Mouse (Mus musculus) liver, adult 2 months (tissue): ENCODE measurements at regions not wholly inside any gene's neighbourhood (a gene's known extent, or its start where the extent isn't known, plus 50 kb on each side); places are given as distances from the start of the nearest gene placed in this dataset.

Source experiments
- CTCF ChIP-seq: fragments of 200-500 bp; IDR thresholded peaks from 2 replicates; pipeline ENCODE4 v1.5.1; 2011; ENCODE audit warnings: low read depth, low read length, control low read depth
- POLR2A ChIP-seq: fragments of 200-500 bp; IDR thresholded peaks from 2 replicates; pipeline ENCODE4 v1.6.1; 2011; ENCODE audit warnings: low read length, control low read depth; ENCODE audit not compliant: insufficient read depth; ENCODE audit errors: extremely low read depth

GRCm38 (mm10) chr14:68246966-68247365 lies 1047.1 kb downstream of the Synb start:
- TF ChIP-seq CTCF (no peak), POLR2A (no peak)
